Mouse (Mus musculus) bone marrow macrophage, adult 2 months (primary cell): ENCODE data around the gene Homer2.

ENCODE experiments used
- CTCF ChIP-seq: IDR thresholded peaks from 2 replicates; pipeline ENCODE4 v1.5.1; 2012; ENCODE audit warnings: low read depth, mild to moderate bottlenecking, low read length, moderate library complexity
- POLR2A ChIP-seq: IDR thresholded peaks from 2 replicates; pipeline ENCODE4 v1.6.1; 2012; ENCODE audit warnings: mild to moderate bottlenecking, low read depth, low read length, borderline replicate concordance

GRCm38 (mm10) chr7:81632586-81632985 is 74.7 kb downstream of the Homer2 start:
- no peak for TF ChIP-seq POLR2A
- TF ChIP-seq CTCF: no peak
